Mouse (Mus musculus) fibroblast of lung, adult 2 months (primary cell): Measurements from ENCODE around the gene Galr3.
"Not testable (repeated sequence)": the region's sequence is repeated elsewhere in the genome, so short reads cannot be mapped to it uniquely, and the experiment has no call there.

Source experiments
- DNase-seq: peaks from one replicate; pipeline ENCODE4 v3.0.0-alpha.2; 2011; ENCODE audit warnings: low read depth

Gene Galr3

GRCm38 (mm10) chr15:79041585-79041984, at the start of gene Galr3:
Galr3 (plus strand) TSS chr15:79041885.
- DNase-seq: no peak

DNA sequence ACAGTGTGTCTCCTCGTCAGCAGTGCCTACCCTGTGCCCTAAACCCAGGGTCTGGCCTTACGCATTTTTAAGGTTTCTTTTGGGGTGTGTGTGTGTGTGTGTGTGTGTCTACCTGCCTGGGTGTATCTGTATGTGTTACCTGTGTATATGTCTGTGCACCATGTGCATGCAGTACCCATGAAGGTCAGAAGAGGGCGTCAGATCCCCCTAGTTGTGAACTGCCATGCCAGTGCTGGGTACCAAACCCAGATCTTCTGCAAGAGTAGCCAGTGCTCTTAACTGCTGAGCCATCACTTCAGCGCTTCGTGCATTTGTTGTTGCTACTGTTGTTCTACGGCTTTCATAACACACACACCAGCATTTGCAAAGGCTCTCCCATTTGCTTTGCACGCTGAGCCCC, 49.5 kb upstream of the Galr3 start:
- no peak for DNase-seq

DNA sequence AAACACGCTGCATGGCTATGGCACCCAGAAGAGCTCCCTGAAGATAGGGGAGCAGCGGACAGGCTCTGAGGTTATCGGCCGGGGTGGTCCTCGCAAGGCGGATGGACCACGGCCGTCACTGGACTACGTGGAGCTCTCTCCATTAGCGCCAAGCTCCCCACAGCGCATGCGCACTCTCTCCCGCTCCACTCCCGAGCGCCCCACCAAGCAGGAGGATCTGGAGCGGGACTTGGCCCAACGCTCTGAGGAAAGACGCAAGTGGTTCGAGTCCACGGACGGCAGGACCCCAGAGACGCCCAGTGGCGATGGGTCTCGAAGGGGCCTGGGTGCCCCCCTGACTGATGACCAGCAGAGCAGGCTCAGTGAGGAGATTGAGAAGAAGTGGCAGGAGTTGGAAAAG, 48.8 kb upstream of the Galr3 start:
- DNase-seq: no peak

DNA sequence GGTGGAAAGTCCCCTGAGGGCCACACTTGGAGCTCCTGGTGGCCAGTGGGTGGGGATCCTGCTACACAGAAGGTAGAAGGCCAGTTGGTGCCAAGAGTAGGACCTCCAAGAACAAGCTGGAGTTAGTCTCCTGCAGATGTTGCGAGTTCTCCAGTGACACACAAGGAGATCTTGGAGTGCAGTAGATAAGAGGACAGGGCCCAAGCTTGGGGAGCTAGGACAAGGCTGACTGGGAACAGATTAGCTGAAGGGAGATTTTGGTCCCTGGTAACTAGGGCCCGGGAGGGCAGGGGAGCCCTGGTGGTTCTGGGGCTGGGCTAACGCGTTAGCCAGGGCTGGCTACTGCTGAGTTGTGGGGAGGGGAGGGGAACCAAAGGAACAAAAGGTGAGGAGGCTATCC, 45.8 kb upstream of the Galr3 start:
- no peak for DNase-seq

DNA sequence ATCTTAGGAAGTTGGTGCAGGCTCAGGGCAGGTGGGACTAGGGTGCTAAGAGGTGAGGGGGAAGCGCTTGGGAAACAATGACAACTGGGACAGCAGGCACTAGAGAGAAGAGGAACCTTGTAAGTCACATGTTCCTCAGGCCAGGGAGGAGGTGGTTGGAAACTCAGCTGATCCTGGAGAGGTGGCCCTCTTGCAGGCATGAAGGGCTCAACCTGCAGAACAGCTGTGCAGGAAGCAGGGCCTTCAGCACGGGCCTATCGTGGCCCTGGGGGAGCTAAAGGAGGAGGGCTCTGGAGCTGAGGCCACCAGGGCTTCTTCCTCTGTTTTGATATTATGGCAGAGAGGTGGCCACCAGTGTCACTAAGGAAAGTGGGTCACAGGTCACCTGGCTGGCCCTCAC, 45.0 kb upstream of the Galr3 start:
- no peak for DNase-seq

DNA sequence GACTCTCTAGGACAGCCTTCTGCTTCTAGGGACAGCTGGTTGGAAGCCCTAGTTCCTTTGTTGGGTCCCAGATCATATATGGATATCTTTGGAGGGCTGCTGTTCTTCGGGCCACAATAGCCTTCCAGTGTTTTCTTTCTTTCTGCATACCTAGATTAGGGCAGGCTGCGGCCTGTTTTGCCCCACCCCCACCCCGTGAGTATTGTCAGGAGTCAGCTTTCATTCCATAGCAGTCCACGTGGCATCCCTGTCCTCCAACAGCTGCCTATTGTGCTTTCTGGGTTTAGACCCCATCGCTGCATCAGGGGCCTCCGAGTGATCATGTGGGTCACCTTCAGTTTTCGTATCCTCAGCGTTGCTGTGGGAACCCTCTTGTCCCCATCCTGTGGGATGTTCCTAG, 43.3 kb upstream of the Galr3 start:
- no peak for DNase-seq

DNA sequence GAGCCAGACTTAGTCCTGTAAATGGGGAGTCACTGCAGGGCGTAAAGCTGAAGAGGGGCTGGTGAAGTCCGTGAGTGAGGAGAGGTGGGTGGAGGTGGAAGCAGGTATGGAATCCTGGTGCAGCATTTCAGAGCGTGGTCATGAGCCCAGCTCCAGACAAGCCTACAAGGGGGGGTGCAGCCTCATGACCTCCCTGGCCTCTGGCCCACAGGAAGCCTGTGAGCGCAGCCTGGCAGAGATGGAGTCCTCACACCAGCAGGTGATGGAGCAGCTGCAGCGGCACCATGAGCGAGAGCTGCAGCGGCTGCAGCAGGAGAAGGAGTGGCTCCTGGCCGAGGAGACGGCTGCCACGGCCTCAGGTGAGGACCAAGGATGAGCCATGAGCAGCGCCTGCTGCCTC, 42.1 kb upstream of the Galr3 start:
- no peak for DNase-seq

GRCm38 (mm10) chr15:79000357-79000791, 41.3 kb upstream of the Galr3 start:
- DNase-seq: no peak

DNA sequence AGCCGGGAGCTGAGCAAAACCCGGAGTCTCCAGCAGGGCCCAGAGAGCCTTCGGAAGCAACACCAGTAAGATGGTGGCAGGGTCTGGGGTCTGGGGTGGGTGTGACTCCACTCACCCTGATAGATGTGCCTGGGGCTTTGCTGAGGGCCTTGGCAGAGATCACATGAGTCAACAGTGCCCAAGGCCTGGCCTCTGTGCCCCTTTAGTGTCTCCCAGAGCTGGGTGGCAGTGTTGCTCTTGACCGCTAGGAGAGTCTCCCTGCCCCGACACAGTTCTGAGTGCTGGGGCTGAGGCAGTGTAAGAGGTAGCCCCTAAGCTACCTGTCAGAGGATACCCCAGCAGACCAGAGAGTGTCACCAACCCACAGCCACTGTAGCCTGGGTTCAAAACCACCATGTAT, 40.1 kb upstream of the Galr3 start:
- DNase-seq: no peak

DNA sequence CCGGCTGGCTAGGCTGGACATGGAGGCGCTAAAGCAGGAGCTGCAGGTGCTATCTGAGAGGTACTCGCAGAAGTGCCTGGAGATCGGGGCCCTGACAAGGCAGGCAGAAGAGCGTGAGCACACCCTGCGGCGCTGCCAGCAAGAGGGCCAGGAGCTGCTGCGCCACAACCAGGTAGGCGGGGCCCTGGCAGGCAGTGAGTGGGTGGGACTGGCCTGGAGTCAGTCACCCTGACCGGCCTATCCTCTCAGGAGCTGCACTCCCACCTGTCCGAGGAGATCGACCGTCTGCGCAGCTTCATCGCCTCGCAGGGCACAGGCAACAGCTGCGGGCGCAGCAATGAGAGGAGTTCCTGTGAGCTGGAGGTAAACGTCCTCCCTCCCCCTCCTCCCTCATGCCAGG, 39.6 kb upstream of the Galr3 start:
- no peak for DNase-seq

GRCm38 (mm10) chr15:79003079-79003478, 38.6 kb upstream of the Galr3 start:
- DNase-seq: no peak

DNA sequence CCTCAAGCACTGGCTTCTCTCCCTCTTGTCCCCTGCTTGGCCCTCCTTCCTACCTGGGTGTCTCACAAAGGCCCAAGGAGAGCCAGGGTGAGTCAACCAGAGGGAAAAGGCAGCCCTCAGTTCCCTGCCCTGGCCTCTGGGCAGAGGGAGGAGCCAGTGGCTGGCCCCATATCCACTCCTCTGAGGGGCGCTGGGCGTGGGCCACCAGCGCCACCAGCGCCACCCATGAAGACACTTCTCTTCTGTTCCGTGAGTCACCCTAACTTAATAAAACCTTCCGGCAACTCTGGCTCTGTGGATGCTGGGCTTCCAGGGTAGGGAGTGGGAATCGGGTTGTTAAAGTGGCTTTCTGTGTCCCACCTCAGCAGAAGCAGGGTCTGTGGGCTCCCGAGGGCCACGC, 36.1 kb upstream of the Galr3 start:
- no peak for DNase-seq

DNA sequence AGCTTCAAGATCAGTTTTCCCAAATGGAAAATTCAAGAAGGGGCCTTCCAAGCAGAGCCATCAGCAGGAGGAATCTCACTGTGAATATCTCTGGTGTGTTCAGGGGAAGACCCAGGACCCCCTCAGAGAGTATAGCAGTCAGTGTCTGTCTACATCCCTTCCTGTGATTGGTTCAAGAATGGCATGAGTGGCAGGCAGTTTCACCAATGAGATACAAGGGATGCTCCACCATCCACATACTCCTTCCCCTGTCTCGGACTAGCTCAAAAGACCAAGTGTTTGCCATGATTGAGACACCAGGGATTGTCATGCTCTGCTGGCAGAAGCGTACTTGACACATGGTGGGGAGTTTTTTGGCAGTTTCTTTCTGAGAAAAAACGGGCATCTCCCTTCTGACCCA, 35.0 kb upstream of the Galr3 start:
- no peak for DNase-seq

DNA sequence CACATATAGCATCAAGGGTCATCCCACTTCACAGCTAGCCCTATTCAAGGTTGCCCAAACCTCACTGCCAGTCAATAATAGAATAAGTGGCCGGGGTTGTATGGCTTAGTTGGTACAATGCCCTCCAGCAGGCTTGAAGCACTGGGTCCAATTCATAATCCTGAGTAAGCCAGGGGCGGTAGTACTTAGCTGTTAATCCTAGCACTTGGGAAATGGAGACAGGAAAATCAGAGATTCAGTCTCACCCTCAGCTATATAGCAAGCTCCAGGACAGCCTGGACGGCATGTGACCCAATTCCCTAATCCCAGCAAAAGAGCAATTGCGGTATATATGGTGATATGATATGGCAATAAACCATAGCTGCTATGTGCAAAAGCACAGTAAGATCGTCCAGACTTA, 34.6 kb upstream of the Galr3 start:
- no peak for DNase-seq

DNA sequence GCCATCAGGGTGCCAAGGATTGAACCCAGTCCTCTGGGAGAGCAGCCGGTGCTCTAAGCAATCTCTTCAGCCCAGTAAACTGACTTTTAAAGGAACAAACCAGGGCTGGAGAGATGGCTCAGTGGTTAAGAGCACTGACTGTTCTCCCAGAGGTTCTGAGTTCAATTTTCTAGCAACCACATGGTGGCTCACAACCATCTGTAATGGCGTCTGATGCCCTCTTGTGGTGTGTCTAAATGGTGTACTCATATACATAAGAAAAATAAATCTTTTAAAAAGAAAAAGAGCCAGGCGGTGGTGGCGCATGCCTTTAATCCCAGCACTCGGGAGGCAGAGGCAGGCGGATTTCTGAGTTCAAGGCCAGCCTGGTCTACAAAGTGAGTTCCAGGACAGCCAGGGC, 33.8 kb upstream of the Galr3 start:
- not testable (repeated sequence) for DNase-seq

GRCm38 (mm10) chr15:79009734-79010133, 32.0 kb upstream of the Galr3 start:
- DNase-seq: no peak

DNA sequence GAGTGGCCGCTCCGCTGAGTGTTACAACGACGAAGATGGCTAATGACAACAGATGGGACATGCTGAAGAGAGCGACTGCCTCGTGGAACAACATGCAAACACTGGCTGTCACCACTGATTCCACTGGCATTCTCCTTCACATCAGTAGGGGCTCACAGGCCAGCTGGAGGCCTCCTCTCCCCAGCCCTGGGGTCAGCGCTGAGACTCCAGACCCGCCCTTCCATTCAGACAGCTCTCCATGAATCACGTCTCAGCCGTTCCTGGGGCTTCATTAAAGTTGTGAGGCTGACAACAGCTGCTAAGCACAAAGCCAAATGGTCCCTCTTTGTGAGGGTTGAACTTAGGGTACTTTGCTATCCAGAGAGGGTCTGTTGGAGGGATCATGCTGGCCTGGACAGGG, 30.1 kb upstream of the Galr3 start:
- DNase-seq: no peak

DNA sequence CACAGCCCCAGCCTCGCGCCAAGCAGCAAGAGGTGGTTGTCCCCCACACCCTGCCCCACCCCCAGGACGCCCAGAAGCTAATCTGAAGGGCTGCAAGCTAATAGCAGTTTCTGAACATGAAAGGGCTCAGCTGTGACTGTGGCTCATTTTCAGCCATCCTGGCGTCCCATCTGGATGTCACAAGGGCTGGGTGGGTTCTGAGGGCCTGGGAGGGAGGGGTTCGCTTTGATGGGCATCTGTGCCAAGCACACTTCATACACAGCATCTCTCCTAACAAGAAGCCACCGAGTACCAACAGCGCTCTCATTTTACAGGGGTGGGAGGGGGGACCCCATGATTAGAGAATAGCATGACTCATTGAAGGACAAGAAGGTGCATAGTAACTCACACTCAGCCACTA, 28.3 kb upstream of the Galr3 start:
- no peak for DNase-seq

DNA sequence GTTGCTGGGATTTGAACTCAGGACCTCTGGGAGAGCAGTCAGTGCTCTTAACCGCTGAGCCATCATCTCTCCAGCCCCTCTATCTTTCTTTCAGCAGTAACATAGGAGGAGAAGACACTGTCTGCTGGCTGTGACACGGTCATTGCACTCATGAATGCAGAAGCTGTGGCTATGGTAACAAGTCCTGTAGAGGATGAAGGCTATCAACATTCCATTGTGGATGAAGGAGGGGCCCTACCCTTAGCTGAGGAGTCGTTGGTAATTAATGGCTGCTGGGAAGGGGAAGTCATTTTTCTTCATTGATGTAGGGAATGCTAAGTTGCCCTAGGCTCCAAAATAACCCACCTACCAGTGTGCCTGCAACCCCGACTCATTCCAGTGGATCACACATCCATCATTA, 23.5 kb upstream of the Galr3 start:
- DNase-seq: no peak

- DNase-seq: no peak
Measured at GRCm38 (mm10) chr15:79018886-79019285, 22.8 kb upstream of the Galr3 start.

DNA sequence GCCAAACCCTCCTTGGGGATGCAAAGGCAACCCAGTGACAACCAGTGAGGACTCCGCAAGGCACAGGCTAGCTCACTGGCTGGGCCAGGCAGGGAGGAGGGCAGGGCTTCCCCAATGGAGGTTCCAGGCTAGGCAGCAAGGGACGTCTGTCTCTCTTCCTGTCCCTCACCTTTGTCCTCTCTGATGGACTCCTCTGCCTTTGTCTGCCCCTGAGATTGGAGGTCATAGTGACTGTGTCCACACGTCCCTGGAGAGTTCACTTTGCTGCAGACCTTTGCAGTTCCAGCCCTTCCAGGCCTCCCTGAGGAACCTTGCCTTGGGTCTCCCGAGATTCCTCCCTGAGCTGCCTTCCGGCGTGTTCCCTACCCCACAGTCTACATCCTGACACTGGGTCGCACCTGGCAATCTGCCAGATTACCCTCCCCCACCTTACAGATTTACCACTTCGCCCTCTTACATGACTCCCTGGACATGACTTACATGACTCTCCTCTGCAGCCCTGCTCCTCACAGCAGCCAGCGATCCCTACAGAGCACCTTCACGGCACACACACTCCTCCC, 18.9 kb upstream of the Galr3 start:
- no peak for DNase-seq

DNA sequence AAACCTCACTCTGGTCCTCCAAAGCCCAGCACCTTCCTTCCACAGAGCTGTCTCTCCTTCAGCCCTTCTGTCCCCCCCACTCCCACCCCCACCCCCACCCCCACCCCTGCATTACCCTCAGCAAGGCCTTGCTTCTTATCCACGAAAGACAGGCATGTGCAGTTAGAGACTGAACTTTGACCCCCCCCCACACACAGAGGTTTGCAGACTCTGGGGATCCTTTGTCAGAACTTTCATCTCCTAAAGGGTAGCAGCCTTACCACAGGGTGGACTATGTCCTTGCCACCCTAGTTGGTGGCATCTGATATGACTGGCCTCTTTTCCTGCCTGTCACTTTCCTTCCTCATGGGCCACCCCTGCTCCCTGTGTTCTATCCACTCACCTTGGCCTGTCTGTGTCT, 18.3 kb upstream of the Galr3 start:
- DNase-seq: no peak

DNA sequence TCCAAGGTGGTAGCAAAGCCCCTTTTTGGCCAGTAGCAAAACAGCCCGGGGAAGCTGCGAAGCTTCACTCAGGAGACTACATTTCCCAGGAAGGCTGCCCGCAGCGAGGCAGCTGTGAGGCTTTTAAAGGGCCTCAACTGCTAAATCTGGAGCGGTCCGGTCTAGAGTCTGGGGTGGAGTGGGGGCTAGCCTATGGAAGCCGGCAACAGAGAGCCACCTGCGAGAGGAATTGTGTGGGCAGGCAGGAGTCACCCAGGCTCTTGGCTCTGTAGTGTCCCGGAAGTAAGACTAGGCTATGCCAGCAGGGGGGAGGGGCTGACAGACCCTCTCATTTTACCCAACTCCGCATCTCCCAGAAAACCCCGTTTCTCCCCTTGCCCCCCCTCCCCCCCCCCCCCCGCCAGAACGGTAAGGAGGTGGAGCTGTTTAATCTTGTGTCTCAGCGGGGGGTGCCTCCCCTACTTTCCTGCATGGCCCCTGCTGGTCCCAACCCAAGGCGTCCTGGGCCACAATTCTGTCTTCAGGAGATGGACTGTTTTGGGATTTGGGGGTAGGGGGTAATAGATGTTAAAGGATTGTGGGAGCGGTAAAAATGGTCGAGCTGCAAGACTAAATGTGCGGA, 15.9 kb upstream of the Galr3 start:
- no peak for DNase-seq

- no peak for DNase-seq
Measured at GRCm38 (mm10) chr15:79026511-79027290, 15.0 kb upstream of the Galr3 start.
